26 mouse cellular contexts compared by ENCODE assay signal in the genomic region with DNA sequence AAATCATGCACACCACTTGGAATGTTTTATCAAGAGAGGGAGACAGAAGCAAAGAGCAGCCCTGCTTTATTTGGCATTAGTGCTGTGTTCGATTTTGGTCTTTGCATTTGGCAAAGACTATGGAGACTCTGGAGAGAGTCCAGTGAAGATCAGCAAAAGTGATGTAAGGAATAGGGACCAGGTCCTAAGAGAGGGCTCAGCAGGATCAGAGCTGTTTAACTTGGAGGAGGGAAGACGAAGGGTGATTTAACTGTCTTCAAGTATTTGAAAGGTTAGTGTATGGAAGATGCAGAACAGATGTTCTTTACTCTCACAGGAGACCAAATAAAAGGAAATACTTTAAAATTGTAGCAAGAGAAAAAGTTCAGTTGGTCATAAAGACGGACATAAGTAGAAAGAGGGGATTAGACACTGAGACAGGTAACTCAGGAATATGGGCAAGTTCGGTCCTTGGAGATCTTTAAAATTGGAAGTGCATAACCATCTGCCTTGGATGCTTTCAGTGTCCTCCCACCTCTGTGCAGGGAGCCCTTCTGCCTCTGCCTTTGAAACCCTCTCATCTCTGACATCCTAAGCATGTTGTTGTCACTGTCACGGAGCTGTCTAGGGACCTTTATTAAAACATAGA. TPM values are rescaled to one million over a fixed set of nuclear protein-coding genes. Genes with fewer than 3 reads are reported as not detected.
DNase-seq lines count a peak whose midpoint lies in the region; ATAC-seq and TF ChIP-seq lines count a peak whose summit lies in the region.
"Had no signal": no experiment of that assay in that cellular context is flagged by ENCODE, and none has a peak within 500 bp of the region (broad histone marks: within the 10 kb centered on the region; RNA-seq: fewer than 3 reads in every experiment).

No protein-coding gene starts in this region.

- no peaks in the 10 kb centered on the region for H3K9me3 ChIP-seq in embryonic facial prominence, embryonic 14.5 days (ENCODE audit: control insufficient read depth, low read length)
- H3K9me3 ChIP-seq in embryonic facial prominence, embryonic 10.5 days, result no peaks in the 10 kb centered on the region
- no peaks in the 10 kb centered on the region for H3K9me3 ChIP-seq in heart, embryonic 11.5 days (replicated peaks; ENCODE audit: control insufficient read depth, low read length)
- no peaks in the 10 kb centered on the region for H3K9me3 ChIP-seq in limb, embryonic 13.5 days
- H3K9me3 ChIP-seq in limb, embryonic 10.5 days (replicated peaks), result no peaks in the 10 kb centered on the region
- H3K9me3 ChIP-seq in limb, embryonic 14.5 days (ENCODE audit: control insufficient read depth, low read length), result no peaks in the 10 kb centered on the region

- no peaks in the 10 kb centered on the region for H3K27me3 ChIP-seq in embryonic facial prominence, embryonic 14.5 days (replicated peaks; ENCODE audit: control insufficient read depth, insufficient read depth, low read length)
- H3K27me3 ChIP-seq in embryonic facial prominence, embryonic 10.5 days (replicated peaks; ENCODE audit: low read depth, poor library complexity, severe bottlenecking), result no peaks in the 10 kb centered on the region
- no peaks in the 10 kb centered on the region for H3K27me3 ChIP-seq in heart, embryonic 11.5 days (ENCODE audit: control insufficient read depth, insufficient read depth, low read length)
- H3K27me3 ChIP-seq in limb, embryonic 13.5 days, result peaks cover 5% of the 10 kb centered on the region; the same call in 1 of the 2 replicates
- H3K27me3 ChIP-seq in limb, embryonic 10.5 days (ENCODE audit: low read depth, poor library complexity, severe bottlenecking), result no peaks in the 10 kb centered on the region
- H3K27me3 ChIP-seq in limb, embryonic 14.5 days (ENCODE audit: control insufficient read depth, insufficient read depth, low read length), result no peaks in the 10 kb centered on the region
- H3K27me3 ChIP-seq: CH12.LX, Patski had no signal

- no peak overlapping the region for H3K4me3 ChIP-seq in embryonic facial prominence, embryonic 14.5 days (ENCODE audit: low read depth, low read length)
- H3K4me3 ChIP-seq in embryonic facial prominence, embryonic 10.5 days, result no peak overlapping the region
- no peak overlapping the region for H3K4me3 ChIP-seq in heart, embryonic 11.5 days (ENCODE audit: low read depth, low read length)
- no peak overlapping the region for H3K4me3 ChIP-seq in limb, embryonic 13.5 days
- no peak overlapping the region for H3K4me3 ChIP-seq in limb, embryonic 10.5 days
- H3K4me3 ChIP-seq in limb, embryonic 14.5 days (replicated peaks; ENCODE audit: low read length), result no peak overlapping the region

- no peak overlapping the region for H3K27ac ChIP-seq in embryonic facial prominence, embryonic 14.5 days (replicated peaks; ENCODE audit: low read depth, low read length)
- H3K27ac ChIP-seq in embryonic facial prominence, embryonic 10.5 days (replicated peaks), result no peak overlapping the region
- H3K27ac ChIP-seq in heart, embryonic 11.5 days (ENCODE audit: low read depth, low read length), result no peak overlapping the region
- no peak overlapping the region for H3K27ac ChIP-seq in limb, embryonic 13.5 days
- no peak overlapping the region for H3K27ac ChIP-seq in limb, embryonic 10.5 days
- H3K27ac ChIP-seq in limb, embryonic 14.5 days (replicated peaks; ENCODE audit: low read depth, low read length), result no peak overlapping the region

- peak; percentile 72 for DNase-seq in embryonic facial prominence, embryonic 14.5 days (ENCODE audit: low spot score)
- no peak for DNase-seq in embryonic facial prominence, embryonic 10.5 days (ENCODE audit: low spot score)
- DNase-seq in heart, adult 11 months, result peak; percentile 67
- DNase-seq in limb, embryonic 10.5 days (ENCODE audit: low spot score), result no peak
- peak; percentile 36 for DNase-seq in limb, embryonic 14.5 days (ENCODE audit: low spot score)
- DNase-seq in adrenal gland, postnatal 14 days, result no peak
- DNase-seq: adrenal gland, adult 2 months; adrenal gland, adult 8-10 months; adrenal gland, postnatal 10 days; adrenal gland, postnatal 25 days; adrenal gland, postnatal 36 days; B cell, adult 2 months; cerebellum, adult 11 months; cerebellum, adult 11-12 months; cerebellum, adult 18-20 months had no signal

- H3K4me1 ChIP-seq in embryonic facial prominence, embryonic 14.5 days (ENCODE audit: control insufficient read depth, insufficient read depth, low read length), result no peaks in the 10 kb centered on the region
- no peaks in the 10 kb centered on the region for H3K4me1 ChIP-seq in embryonic facial prominence, embryonic 10.5 days
- no peaks in the 10 kb centered on the region for H3K4me1 ChIP-seq in heart, embryonic 11.5 days (ENCODE audit: control insufficient read depth, insufficient read depth, low read length)
- no peaks in the 10 kb centered on the region for H3K4me1 ChIP-seq in limb, embryonic 13.5 days
- H3K4me1 ChIP-seq in limb, embryonic 10.5 days, result no peaks in the 10 kb centered on the region
- no peaks in the 10 kb centered on the region for H3K4me1 ChIP-seq in limb, embryonic 14.5 days (ENCODE audit: control insufficient read depth, insufficient read depth, low read length)

- H3K36me3 ChIP-seq in embryonic facial prominence, embryonic 14.5 days (ENCODE audit: control insufficient read depth, insufficient read depth, low read length), result no peaks in the 10 kb centered on the region
- H3K36me3 ChIP-seq in embryonic facial prominence, embryonic 10.5 days (replicated peaks), result no peaks in the 10 kb centered on the region
- no peaks in the 10 kb centered on the region for H3K36me3 ChIP-seq in heart, embryonic 11.5 days (ENCODE audit: control insufficient read depth, insufficient read depth, low read length)
- H3K36me3 ChIP-seq in limb, embryonic 13.5 days, result no peaks in the 10 kb centered on the region
- H3K36me3 ChIP-seq in limb, embryonic 10.5 days, result no peaks in the 10 kb centered on the region
- no peaks in the 10 kb centered on the region for H3K36me3 ChIP-seq in limb, embryonic 14.5 days (ENCODE audit: control insufficient read depth, insufficient read depth, low read length)
- H3K36me3 ChIP-seq: G1E had no signal

- H3K4me2 ChIP-seq in embryonic facial prominence, embryonic 14.5 days (ENCODE audit: low read depth, low read length), result no peak overlapping the region
- no peak overlapping the region for H3K4me2 ChIP-seq in heart, embryonic 11.5 days
- no peak overlapping the region for H3K4me2 ChIP-seq in limb, embryonic 13.5 days (replicated peaks)
- H3K4me2 ChIP-seq in limb, embryonic 14.5 days (replicated peaks; ENCODE audit: low read depth, low read length, severe bottlenecking), result no peak overlapping the region

- no peak for TF ChIP-seq POLR2A in limb, embryonic 14.5 days (IDR thresholded peaks at IDR 0.05; ENCODE audit: borderline replicate concordance, extremely low read depth, insufficient read depth, insufficient read length)

- 59% methylated on average over 5 of the region's 5 CpGs for WGBS in embryonic facial prominence, embryonic 14.5 days
- 82% methylated on average over 5 of the region's 5 CpGs for WGBS in embryonic facial prominence, embryonic 10.5 days
- WGBS in heart, embryonic 11.5 days (ENCODE audit: insufficient replicate concordance), result 80% methylated on average over 5 of the region's 5 CpGs
- 60% methylated on average over 5 of the region's 5 CpGs for WGBS in limb, embryonic 13.5 days
- 83% methylated on average over 5 of the region's 5 CpGs for WGBS in limb, embryonic 10.5 days
- WGBS in limb, embryonic 14.5 days, result 59% methylated on average over 5 of the region's 5 CpGs

- no peak overlapping the region for H3K9ac ChIP-seq in embryonic facial prominence, embryonic 14.5 days (ENCODE audit: low read depth, low read length)
- no peak overlapping the region for H3K9ac ChIP-seq in heart, embryonic 11.5 days (ENCODE audit: low read depth, low read length)
- no peak overlapping the region for H3K9ac ChIP-seq in limb, embryonic 13.5 days
- H3K9ac ChIP-seq in limb, embryonic 14.5 days (ENCODE audit: low read depth, low read length, severe bottlenecking), result no peak overlapping the region

- ATAC-seq in embryonic facial prominence, embryonic 14.5 days (ENCODE audit: low read depth), result peak; percentile 60; the same call in 1 of the 2 replicates
- no peak for ATAC-seq in heart, embryonic 11.5 days (replicated peaks; ENCODE audit: insufficient number of reproducible peaks, low FRiP score, low TSS enrichment)
- peak; percentile 78 for ATAC-seq in limb, embryonic 13.5 days (ENCODE audit: low FRiP score, low read depth)
- peak; percentile 81 for ATAC-seq in limb, embryonic 14.5 days (ENCODE audit: low FRiP score, low read depth)
- ATAC-seq: activated CD4-positive, CD25-positive, alpha-beta regulatory T cell, adult 4 months; CD4-positive, CD25-positive, alpha-beta regulatory T cell, adult 4 months; Patski had no signal

RNA-seq across cellular contexts. Expression of gene Cfap299, which starts 31.8 kb away (rescaled TPM):
- 1.1 and 1.9 TPM in 2 replicates for polyA plus RNA-seq in embryonic facial prominence, embryonic 14.5 days (2014; fragmentation: Nextera tagmentation; extraction: Ambion mirVana)
- polyA plus RNA-seq in embryonic facial prominence, embryonic 10.5 days (2016; fragmentation: Nextera tagmentation; extraction: Ambion mirVana), result 0.26 and 0.30 TPM in 2 replicates
- polyA plus RNA-seq in heart, embryonic 11.5 days (2014; fragmentation: Nextera tagmentation; extraction: Ambion mirVana), result not detected in 2 replicates
- polyA plus RNA-seq in limb, embryonic 13.5 days (2015; fragmentation: Nextera tagmentation; extraction: Ambion mirVana), result 0.23 and 0.46 TPM in 2 replicates
- 0.16 TPM in 1 of 2 replicates, not detected in the other for polyA plus RNA-seq in limb, embryonic 10.5 days (2016; fragmentation: Nextera tagmentation; extraction: Ambion mirVana)
- polyA plus RNA-seq in limb, embryonic 14.5 days (2012; rRNA removed), result 0.15 TPM in 1 of 2 replicates, not detected in the other
- polyA plus RNA-seq in limb, embryonic 14.5 days (2014; fragmentation: Nextera tagmentation; extraction: Ambion mirVana), result 0.72 and 0.74 TPM in 2 replicates
- total RNA-seq in adrenal gland, postnatal 14 days (2021), result not detected in 2 replicates
- total RNA-seq: adrenal gland, adult 18-20 months; adrenal gland, adult 2 months; adrenal gland, adult 8-10 months; adrenal gland, postnatal 10 days; adrenal gland, postnatal 25 days; adrenal gland, postnatal 36 days; adrenal gland, postnatal 4 days; CH12.LX; ES-E14; G1E; MEL had no signal
- polyA plus RNA-seq: activated CD4-positive, CD25-positive, alpha-beta regulatory T cell, adult 4 months; adrenal gland, adult 2 months; CD4-positive, CD25-positive, alpha-beta regulatory T cell, adult 4 months; G1E had no signal

Comparison
In these comparisons a context has a peak if more than half of its experiments do, and no peak if none do; other contexts are left out.
1. DNase-seq: peak in embryonic facial prominence, embryonic 14.5 days (single experiment), heart, adult 11 months (single experiment) and limb, embryonic 14.5 days (single experiment); none in embryonic facial prominence, embryonic 10.5 days (single experiment), limb, embryonic 10.5 days (single experiment) and adrenal gland, postnatal 14 days (single experiment).